Mouse (Mus musculus) urinary bladder, postnatal 25 days (tissue): ENCODE measurements around the gene Olfr945.

Experiments used
- DNase-seq: peaks from one replicate; pipeline ENCODE4 v3.0.0; 2022; ENCODE audit warnings: low spot score

Gene Olfr945

DNA sequence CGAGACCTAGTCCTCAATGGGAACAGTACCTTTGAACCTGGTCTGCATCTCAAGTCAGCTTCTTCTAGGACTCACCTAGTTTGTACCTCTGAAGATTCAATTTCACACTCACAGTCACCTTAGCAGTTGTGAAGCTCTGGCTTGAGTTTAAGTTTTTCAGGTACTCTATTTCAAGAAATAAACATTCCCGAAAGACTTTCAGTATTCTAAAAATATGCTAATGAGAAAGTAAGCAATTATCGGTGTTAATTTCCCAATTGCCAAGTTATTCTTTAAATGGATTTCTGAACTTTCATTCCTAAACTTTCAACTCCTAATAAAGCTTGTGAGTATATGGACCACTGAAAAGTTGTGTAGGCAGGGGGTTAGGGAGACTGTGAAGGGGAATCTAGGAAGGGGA lies at the start of gene Olfr945:
Gene Olfr945, minus strand, starts transcription at position 101 of the 400 bp plus-strand sequence.
- no peak for DNase-seq

DNA sequence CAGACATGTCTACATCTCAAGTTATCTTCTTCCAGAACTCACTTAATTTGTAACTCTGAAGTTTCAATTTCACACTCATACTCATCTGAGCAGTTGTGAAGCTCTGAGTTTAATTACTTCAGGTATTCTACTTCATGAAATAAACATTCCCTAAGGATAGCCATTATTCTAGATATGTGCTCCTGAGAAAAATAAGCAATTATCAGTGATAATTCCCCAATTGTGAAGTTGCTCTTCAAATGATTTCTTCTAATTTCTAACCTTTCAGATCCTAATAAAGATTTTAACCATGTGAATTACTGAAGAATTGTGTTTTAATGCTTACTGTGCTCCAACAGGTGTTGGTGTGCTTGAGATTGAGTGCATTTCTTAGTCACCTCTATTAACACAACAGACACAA lies 49.3 kb upstream of the Olfr945 start, which contains the start of gene Olfr948:
Gene Olfr948, minus strand, starts transcription at position 101 of the 400 bp plus-strand sequence.
- no peak for DNase-seq

DNA sequence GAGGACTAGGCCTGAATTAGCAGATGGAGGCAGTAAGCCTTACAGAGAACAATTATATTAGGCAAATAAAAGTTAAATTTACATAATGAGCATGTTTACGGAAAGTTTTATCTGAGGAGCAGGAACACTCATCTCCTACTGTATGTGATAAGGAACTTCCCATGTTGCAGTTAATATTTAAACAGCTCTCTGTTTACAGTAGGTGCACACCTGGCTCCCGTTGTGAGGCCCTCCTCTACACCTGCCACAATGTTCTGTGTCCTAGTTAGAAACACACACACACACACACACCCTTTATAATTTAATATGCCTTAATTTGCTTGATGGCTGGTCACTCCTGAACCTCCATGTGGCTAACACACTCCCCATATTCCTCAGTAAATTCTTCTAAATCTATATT lies 10.5 kb upstream of the Olfr945 start:
- no peak for DNase-seq

DNA sequence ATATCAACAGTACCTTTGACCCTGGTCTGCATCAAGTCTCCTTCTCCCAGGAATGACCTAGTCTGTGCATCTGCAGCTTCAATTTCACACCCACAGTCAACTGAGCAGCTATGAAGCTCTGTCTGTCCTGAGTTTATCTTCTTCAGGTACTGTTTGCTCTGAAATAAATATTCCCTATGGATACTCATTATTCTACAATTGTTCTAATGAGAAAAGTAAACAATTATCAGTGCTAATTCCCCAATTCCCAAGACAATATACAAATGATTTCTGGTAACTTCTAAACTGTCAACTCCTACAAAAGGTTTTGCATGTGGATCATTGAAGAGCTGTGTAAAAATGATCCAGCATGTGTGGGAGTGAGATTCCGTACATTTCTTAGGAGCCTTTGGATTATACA lies 26.7 kb downstream of the Olfr945 start, which contains the start of gene Olfr1537:
Gene Olfr1537, minus strand, starts transcription at position 101 of the 400 bp plus-strand sequence.
- no peak for DNase-seq
